Mouse (Mus musculus): ENCODE results near the gene Ccdc146. TPM values are rescaled to one million over a fixed set of nuclear protein-coding genes. Genes with fewer than 3 reads are reported as not detected.
"Not testable (repeated sequence)": the region's sequence is repeated elsewhere in the genome, so short reads cannot be mapped to it uniquely, and the experiment has no call there.

Gene Ccdc146
- polyA plus RNA-seq, 1 experiment from 2014 or later: 1.4 TPM

GRCm38 (mm10) chr5:21358648-21359047 is 65.8 kb downstream of the Ccdc146 start:
- H3K4me1 ChIP-seq (replicated peaks; ENCODE audit: control insufficient read depth, insufficient read depth, low read length): no peaks in the 10 kb centered on the region
- H3K4me2 ChIP-seq (replicated peaks): no peak overlapping the region
- no peak overlapping the region for H3K9ac ChIP-seq
- no peak overlapping the region for H3K27ac ChIP-seq
- no peaks in the 10 kb centered on the region for H3K9me3 ChIP-seq (ENCODE audit: control insufficient read depth, low read length)
- DNase-seq (ENCODE audit: low spot score) (no peak), ATAC-seq (ENCODE audit: low FRiP score) (no peak)
- H3K27me3 ChIP-seq (ENCODE audit: control insufficient read depth, insufficient read depth, low read length): no peaks in the 10 kb centered on the region
- H3K4me3 ChIP-seq (replicated peaks; ENCODE audit: low read length): no peak overlapping the region
- no peaks in the 10 kb centered on the region for H3K36me3 ChIP-seq (replicated peaks; ENCODE audit: control insufficient read depth, insufficient read depth)
- 84% methylated on average over 3 of the region's 3 CpGs for WGBS

GRCm38 (mm10) chr5:21351678-21352077 is 72.8 kb downstream of the Ccdc146 start:
- H3K27me3 ChIP-seq (ENCODE audit: control insufficient read depth, insufficient read depth, low read length): no peaks in the 10 kb centered on the region
- H3K9me3 ChIP-seq (ENCODE audit: control insufficient read depth, low read length): no peaks in the 10 kb centered on the region
- no peak overlapping the region for H3K27ac ChIP-seq
- no peaks in the 10 kb centered on the region for H3K4me1 ChIP-seq (replicated peaks; ENCODE audit: control insufficient read depth, insufficient read depth, low read length)
- ATAC-seq (ENCODE audit: low FRiP score) (no peak), DNase-seq (ENCODE audit: low spot score) (no peak)
- no peak overlapping the region for H3K4me2 ChIP-seq (replicated peaks)
- H3K9ac ChIP-seq: no peak overlapping the region
- H3K4me3 ChIP-seq (replicated peaks; ENCODE audit: low read length): no peak overlapping the region
- no peaks in the 10 kb centered on the region for H3K36me3 ChIP-seq (replicated peaks; ENCODE audit: control insufficient read depth, insufficient read depth)

- 91% methylated on average over 7 of the region's 7 CpGs for WGBS
- no peak overlapping the region for H3K9ac ChIP-seq
- no peak for ATAC-seq (ENCODE audit: low FRiP score)
These were observed 76.1 kb downstream of the Ccdc146 start for GRCm38 (mm10) chr5:21348366-21348765.

GRCm38 (mm10) chr5:21342265-21342664 is 82.2 kb downstream of the Ccdc146 start:
- not testable (repeated sequence) for H3K36me3 ChIP-seq (replicated peaks; ENCODE audit: control insufficient read depth, insufficient read depth); H3K4me2 ChIP-seq (replicated peaks); H3K9ac ChIP-seq; H3K4me1 ChIP-seq (replicated peaks; ENCODE audit: control insufficient read depth, insufficient read depth, low read length); H3K27me3 ChIP-seq (ENCODE audit: control insufficient read depth, insufficient read depth, low read length); ATAC-seq (ENCODE audit: low FRiP score); DNase-seq (ENCODE audit: low spot score); H3K4me3 ChIP-seq (replicated peaks; ENCODE audit: low read length); H3K27ac ChIP-seq; H3K9me3 ChIP-seq (ENCODE audit: control insufficient read depth, low read length)

More at GRCm38 (mm10) chr5:21348366-21348765, 76.1 kb downstream of the Ccdc146 start:
- no peaks in the 10 kb centered on the region for H3K27me3 ChIP-seq (ENCODE audit: control insufficient read depth, insufficient read depth, low read length)
- no peaks in the 10 kb centered on the region for H3K9me3 ChIP-seq (ENCODE audit: control insufficient read depth, low read length)
- no peak overlapping the region for H3K4me2 ChIP-seq (replicated peaks)
- H3K27ac ChIP-seq: no peak overlapping the region
- H3K4me1 ChIP-seq (replicated peaks; ENCODE audit: control insufficient read depth, insufficient read depth, low read length): no peaks in the 10 kb centered on the region
- no peak overlapping the region for H3K4me3 ChIP-seq (replicated peaks; ENCODE audit: low read length)
- no peak for DNase-seq (ENCODE audit: low spot score)
- H3K36me3 ChIP-seq (replicated peaks; ENCODE audit: control insufficient read depth, insufficient read depth): no peaks in the 10 kb centered on the region

- WGBS: 91% methylated on average over 1 of the region's 1 CpGs
- Histone ChIP-seq H3K4me3 (replicated peaks; ENCODE audit: low read length) (no peak overlapping the region), H3K27me3 (ENCODE audit: control insufficient read depth, insufficient read depth, low read length) (no peaks in the 10 kb centered on the region), H3K36me3 (replicated peaks; ENCODE audit: control insufficient read depth, insufficient read depth) (no peaks in the 10 kb centered on the region), H3K4me1 (replicated peaks; ENCODE audit: control insufficient read depth, insufficient read depth, low read length) (no peaks in the 10 kb centered on the region), H3K9me3 (ENCODE audit: control insufficient read depth, low read length) (no peaks in the 10 kb centered on the region), H3K9ac (no peak overlapping the region), H3K4me2 (replicated peaks) (no peak overlapping the region), H3K27ac (no peak overlapping the region)
- DNase-seq (ENCODE audit: low spot score): no peak
- no peak for ATAC-seq (ENCODE audit: low FRiP score)
These were observed 92.4 kb downstream of the Ccdc146 start for GRCm38 (mm10) chr5:21332119-21332518.

GRCm38 (mm10) chr5:21331656-21332055 is 92.8 kb downstream of the Ccdc146 start:
- H3K4me3 ChIP-seq (replicated peaks; ENCODE audit: low read length): no peak overlapping the region
- WGBS: 72% methylated on average over 5 of the region's 5 CpGs
- no peak for DNase-seq (ENCODE audit: low spot score)

GRCm38 (mm10) chr5:21329672-21330665 is 94.5 kb downstream of the Ccdc146 start:
- WGBS: 41% methylated on average over 11 of the region's 11 CpGs
- no peaks in the 10 kb centered on the region for H3K36me3 ChIP-seq (replicated peaks; ENCODE audit: control insufficient read depth, insufficient read depth)
- no peaks in the 10 kb centered on the region for H3K27me3 ChIP-seq (ENCODE audit: control insufficient read depth, insufficient read depth, low read length)
- DNase-seq (ENCODE audit: low spot score) (no peak), ATAC-seq (ENCODE audit: low FRiP score) (no peak)
- no peak overlapping the region for H3K9ac ChIP-seq
- H3K4me2 ChIP-seq (replicated peaks): no peak overlapping the region
- no peak overlapping the region for H3K4me3 ChIP-seq (replicated peaks; ENCODE audit: low read length)
- H3K9me3 ChIP-seq (ENCODE audit: control insufficient read depth, low read length): no peaks in the 10 kb centered on the region
- H3K27ac ChIP-seq: no peak overlapping the region
- no peaks in the 10 kb centered on the region for H3K4me1 ChIP-seq (replicated peaks; ENCODE audit: control insufficient read depth, insufficient read depth, low read length)

More at GRCm38 (mm10) chr5:21331656-21332055, 92.8 kb downstream of the Ccdc146 start:
- no peak overlapping the region for H3K9ac ChIP-seq
- no peak overlapping the region for H3K4me2 ChIP-seq (replicated peaks)
- H3K9me3 ChIP-seq (ENCODE audit: control insufficient read depth, low read length): no peaks in the 10 kb centered on the region
- ATAC-seq (ENCODE audit: low FRiP score): no peak
- no peak overlapping the region for H3K27ac ChIP-seq
- H3K4me1 ChIP-seq (replicated peaks; ENCODE audit: control insufficient read depth, insufficient read depth, low read length): no peaks in the 10 kb centered on the region
- H3K36me3 ChIP-seq (replicated peaks; ENCODE audit: control insufficient read depth, insufficient read depth): no peaks in the 10 kb centered on the region
- H3K27me3 ChIP-seq (ENCODE audit: control insufficient read depth, insufficient read depth, low read length): no peaks in the 10 kb centered on the region

- Histone ChIP-seq H3K9ac (no peak overlapping the region), H3K27me3 (ENCODE audit: control insufficient read depth, insufficient read depth, low read length) (no peaks in the 10 kb centered on the region), H3K4me2 (replicated peaks) (no peak overlapping the region), H3K27ac (no peak overlapping the region), H3K4me1 (replicated peaks; ENCODE audit: control insufficient read depth, insufficient read depth, low read length) (no peaks in the 10 kb centered on the region), H3K9me3 (ENCODE audit: control insufficient read depth, low read length) (no peaks in the 10 kb centered on the region), H3K4me3 (replicated peaks; ENCODE audit: low read length) (no peak overlapping the region), H3K36me3 (replicated peaks; ENCODE audit: control insufficient read depth, insufficient read depth) (no peaks in the 10 kb centered on the region)
- 86% methylated on average over 1 of the region's 1 CpGs for WGBS
- no peak for DNase-seq (ENCODE audit: low spot score)
- ATAC-seq (ENCODE audit: low FRiP score): no peak
These were observed 95.9 kb downstream of the Ccdc146 start for GRCm38 (mm10) chr5:21328560-21328959.

GRCm38 (mm10) chr5:21326494-21326893 is 98.0 kb downstream of the Ccdc146 start:
- H3K27me3 ChIP-seq (ENCODE audit: control insufficient read depth, insufficient read depth, low read length): no peaks in the 10 kb centered on the region
- H3K4me2 ChIP-seq (replicated peaks): no peak overlapping the region
- 24% methylated on average over 1 of the region's 1 CpGs for WGBS
- H3K9me3 ChIP-seq (ENCODE audit: control insufficient read depth, low read length): no peaks in the 10 kb centered on the region
- H3K4me1 ChIP-seq (replicated peaks; ENCODE audit: control insufficient read depth, insufficient read depth, low read length): no peaks in the 10 kb centered on the region
- H3K4me3 ChIP-seq (replicated peaks; ENCODE audit: low read length): no peak overlapping the region
- H3K36me3 ChIP-seq (replicated peaks; ENCODE audit: control insufficient read depth, insufficient read depth): no peaks in the 10 kb centered on the region
- no peak overlapping the region for H3K9ac ChIP-seq
- H3K27ac ChIP-seq: no peak overlapping the region
- DNase-seq (ENCODE audit: low spot score): peak; percentile 65
- ATAC-seq (ENCODE audit: low FRiP score): no peak
